Mouse (Mus musculus) embryonic fibroblast, embryonic 13.5 days (primary cell): ENCODE data around the gene Rftn1.

Experiments used
- CTCF ChIP-seq: IDR thresholded peaks from 2 replicates; pipeline ENCODE4 v1.5.1; 2011; ENCODE audit warnings: mild to moderate bottlenecking, control low read depth, low read length, moderate library complexity, borderline replicate concordance; ENCODE audit not compliant: insufficient read depth
- POLR2A ChIP-seq: IDR thresholded peaks from 2 replicates; pipeline ENCODE4 v1.6.1; 2011; ENCODE audit warnings: low read depth, mild to moderate bottlenecking, control low read depth, low read length, moderate library complexity

- no peak for TF ChIP-seq POLR2A
- TF ChIP-seq CTCF, result no peak
Observed at GRCm38 (mm10) chr17:50091829-50092228, 98.6 kb downstream of the Rftn1 start.
